Mouse (Mus musculus) thymus, postnatal 14 days (tissue): Measurements from ENCODE around the gene Wdfy4.

ENCODE experiments used
- DNase-seq: peaks from one replicate; pipeline ENCODE4 v3.0.0; 2021

Gene Wdfy4

GRCm38 (mm10) chr14:33189230-33189629 lies 3.9 kb upstream of the Wdfy4 start:
- no peak for DNase-seq

- no peak for DNase-seq
Observed at GRCm38 (mm10) chr14:33187201-33187600, 1.9 kb upstream of the Wdfy4 start.

- no peak for DNase-seq
Observed at GRCm38 (mm10) chr14:33180102-33180501, 5.2 kb downstream of the Wdfy4 start.

DNA sequence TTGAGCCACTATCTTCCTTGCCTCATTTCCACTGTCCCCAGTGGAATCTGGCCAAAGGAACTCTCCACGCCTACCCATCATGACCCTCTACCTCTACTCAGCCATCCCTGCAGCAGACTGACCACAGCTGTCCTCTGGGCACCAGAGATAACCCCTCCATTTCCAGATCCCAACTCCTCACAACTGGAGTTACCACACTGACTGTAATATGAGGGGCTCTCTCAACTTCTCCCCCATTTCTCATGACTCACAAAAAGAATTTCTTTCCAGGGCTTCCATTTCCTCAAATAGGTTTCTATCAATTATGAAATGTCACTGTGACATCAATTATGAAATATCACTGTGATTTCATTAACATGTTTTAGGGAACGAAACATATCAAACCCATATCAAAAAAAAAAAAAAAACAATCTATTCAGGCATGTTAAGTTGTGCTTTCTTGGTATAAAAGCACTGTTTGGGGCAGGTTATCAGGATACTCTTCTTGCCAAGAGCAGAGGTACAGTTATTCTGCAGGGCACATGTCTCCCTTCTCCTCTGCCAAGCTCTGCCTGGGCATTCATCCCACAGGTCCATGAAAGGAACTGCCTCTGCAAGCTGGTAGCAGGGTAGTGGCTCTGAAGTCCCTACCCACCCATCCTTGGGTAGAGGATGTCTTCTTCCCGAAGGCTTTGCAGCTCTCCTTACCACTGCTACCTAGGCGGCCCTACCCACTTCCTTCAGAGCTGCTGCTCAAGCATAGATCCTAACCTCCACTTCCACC lies 10.1 kb downstream of the Wdfy4 start:
- no peak for DNase-seq

DNA sequence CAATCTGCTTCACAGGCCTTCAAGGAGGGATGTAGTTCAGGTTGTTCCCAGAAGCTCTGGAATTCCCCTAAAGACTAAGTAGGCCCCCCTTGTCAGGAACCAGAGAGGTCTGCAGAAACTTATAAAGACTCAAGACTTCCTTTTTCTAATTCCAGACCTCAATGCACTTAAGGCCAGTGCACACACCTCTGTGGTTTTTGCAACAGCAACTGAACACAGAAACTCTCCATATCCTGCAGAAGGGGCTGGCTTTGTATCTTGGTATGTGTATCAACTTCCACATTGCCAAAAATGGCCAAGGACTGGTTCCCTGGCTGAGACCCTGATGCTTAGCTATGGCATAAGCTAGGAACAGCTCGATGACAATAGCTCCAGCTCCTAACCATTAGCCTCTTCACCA lies 13.4 kb downstream of the Wdfy4 start:
- no peak for DNase-seq

DNA sequence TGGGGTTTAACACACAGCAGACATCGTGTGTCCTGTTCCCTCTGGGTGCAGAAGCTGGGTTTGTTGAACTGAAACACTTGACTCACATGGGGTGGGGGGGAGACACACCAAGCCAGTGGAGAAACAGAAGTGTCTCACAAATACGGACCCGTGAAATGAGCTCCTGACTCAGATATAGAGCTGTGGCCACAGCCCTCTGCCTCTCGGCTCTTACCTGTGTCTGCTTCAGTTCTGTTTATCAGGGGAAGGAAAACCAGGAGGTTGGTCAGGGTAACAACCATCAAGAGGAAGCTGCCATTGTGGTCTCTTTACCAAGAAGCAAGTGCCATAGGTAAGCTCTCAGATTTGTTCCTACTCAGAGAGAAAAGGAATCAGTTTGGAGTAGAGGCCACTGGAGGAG lies 16.6 kb downstream of the Wdfy4 start:
- DNase-seq: no peak

- DNase-seq: no peak
Observed at GRCm38 (mm10) chr14:33162238-33162637, 23.1 kb downstream of the Wdfy4 start.

DNA sequence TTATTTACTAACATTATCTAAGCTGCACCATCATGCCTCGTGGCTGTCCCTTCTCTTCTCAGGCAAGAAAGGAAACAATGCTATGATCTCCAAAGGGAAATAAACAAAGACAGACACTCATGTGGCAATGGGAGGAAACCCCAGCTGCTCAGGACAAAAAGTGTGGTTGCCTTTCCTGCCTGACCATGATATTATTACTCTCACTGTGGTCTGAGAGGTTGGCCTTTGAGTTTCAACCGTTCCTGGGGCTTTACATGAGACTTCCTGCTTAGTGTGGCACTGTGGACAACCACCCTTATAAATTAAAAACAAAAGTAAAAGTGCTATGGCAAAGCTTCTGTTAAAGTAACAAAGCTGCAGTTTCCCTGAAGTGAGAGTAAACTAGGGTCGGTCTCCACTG lies 27.0 kb downstream of the Wdfy4 start:
- no peak for DNase-seq

- peak; percentile 9 for DNase-seq
Observed at GRCm38 (mm10) chr14:33152941-33153340, 32.4 kb downstream of the Wdfy4 start.

GRCm38 (mm10) chr14:33146287-33146686 lies 39.0 kb downstream of the Wdfy4 start:
- peak; percentile 11 for DNase-seq

- no peak for DNase-seq
Observed at GRCm38 (mm10) chr14:33136843-33137242, 48.5 kb downstream of the Wdfy4 start.

- no peak for DNase-seq
Observed at GRCm38 (mm10) chr14:33135170-33135569, 50.1 kb downstream of the Wdfy4 start.

DNA sequence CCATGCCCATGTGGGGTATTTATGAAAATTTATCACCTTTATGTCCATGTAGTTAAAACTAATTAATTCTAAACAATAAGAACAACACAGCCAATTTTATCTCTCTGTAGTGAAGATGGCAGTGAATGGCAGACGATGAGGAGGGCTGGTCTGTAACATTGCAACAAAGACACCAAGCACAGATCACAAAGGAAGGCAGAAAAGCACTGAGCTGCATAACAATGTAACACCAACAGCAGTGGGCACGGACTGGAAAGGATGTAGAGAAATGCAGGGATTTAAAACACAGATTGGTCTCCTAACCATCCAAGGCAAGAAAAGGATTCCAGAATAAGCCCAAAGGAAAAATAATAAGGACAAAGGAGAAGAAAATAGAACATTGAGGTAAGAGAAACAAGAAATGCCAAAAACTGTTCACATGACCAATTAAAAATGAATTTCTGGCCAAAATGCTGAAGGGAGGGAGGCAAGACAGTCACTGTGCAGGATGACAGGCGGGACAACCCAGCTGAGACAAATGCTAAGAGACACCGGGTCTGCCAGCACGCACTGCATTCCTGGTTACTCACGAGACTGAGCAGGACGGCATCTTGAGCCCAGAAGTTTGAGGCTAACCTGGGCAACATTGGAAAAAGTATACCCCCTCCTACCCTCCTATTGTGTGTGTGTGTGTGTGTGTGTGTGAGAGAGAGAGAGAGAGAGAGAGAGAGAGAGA lies 54.1 kb downstream of the Wdfy4 start:
- no peak for DNase-seq

GRCm38 (mm10) chr14:33116590-33116989 lies 68.7 kb downstream of the Wdfy4 start:
- no peak for DNase-seq

DNA sequence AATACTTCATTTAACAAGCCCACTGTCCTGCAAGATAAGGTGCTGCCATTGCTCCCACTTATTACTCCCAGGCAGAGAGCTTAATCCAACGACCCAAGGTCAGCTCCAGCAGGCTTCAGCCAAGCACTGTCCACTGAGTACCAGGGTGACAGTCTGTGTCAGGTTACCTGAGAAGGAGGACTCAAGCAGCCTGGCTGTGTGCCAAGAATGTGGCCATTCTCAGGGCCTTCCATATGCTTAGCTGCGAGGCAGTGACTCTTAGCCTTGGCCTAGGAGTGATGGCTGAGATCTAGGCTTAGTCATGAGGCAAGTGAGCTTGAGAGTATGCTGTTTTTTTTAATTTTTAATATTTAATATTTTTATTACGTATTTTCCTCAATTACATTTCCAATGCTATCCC lies 80.5 kb downstream of the Wdfy4 start:
- DNase-seq: no peak

DNA sequence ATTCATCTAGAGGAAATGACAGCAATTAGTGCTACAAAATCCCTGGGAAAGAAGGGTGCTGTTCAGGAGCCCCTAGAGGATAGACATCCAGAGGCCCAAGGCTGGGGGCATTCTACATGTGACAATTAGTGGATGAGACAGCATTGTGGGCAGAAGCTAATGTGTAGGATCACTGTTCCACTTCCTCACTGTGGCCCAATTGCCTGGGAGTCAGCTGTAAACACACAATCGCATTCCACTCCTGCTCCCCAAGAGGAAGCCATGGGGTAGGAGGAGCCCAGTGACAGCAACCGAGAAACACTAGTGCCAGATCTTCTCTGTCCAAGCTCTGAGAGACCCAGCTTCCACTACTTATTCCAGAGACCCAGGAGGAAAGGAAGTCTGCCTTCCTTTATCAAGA lies 83.7 kb downstream of the Wdfy4 start:
- no peak for DNase-seq

- no peak for DNase-seq
Observed at GRCm38 (mm10) chr14:33099926-33100325, 85.4 kb downstream of the Wdfy4 start.

GRCm38 (mm10) chr14:33099111-33099510 lies 86.2 kb downstream of the Wdfy4 start:
- DNase-seq: peak; percentile 43

DNA sequence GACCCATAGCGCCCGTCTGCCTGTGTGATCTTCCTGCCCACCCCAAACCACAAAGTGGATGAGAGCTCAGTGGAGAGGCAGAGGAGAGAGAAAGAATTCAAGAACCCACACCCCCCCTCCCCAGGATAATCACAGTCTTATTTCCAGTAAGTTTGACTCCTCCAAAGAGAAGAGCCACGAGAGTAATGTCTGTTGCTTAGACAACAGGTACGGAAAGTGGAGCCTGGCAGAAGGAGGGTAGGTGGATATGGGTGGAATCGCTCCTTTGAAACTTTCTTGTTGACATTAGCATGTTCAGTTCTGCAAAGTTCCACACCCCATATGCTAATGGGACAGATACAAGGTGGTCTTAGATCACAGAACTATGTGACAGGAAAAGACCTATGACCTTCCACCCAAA lies 88.8 kb downstream of the Wdfy4 start:
- DNase-seq: no peak

GRCm38 (mm10) chr14:33083326-33083725 lies 102.0 kb downstream of the Wdfy4 start:
- DNase-seq: no peak

- DNase-seq: no peak
Observed at GRCm38 (mm10) chr14:33082301-33082700, 103.0 kb downstream of the Wdfy4 start.

DNA sequence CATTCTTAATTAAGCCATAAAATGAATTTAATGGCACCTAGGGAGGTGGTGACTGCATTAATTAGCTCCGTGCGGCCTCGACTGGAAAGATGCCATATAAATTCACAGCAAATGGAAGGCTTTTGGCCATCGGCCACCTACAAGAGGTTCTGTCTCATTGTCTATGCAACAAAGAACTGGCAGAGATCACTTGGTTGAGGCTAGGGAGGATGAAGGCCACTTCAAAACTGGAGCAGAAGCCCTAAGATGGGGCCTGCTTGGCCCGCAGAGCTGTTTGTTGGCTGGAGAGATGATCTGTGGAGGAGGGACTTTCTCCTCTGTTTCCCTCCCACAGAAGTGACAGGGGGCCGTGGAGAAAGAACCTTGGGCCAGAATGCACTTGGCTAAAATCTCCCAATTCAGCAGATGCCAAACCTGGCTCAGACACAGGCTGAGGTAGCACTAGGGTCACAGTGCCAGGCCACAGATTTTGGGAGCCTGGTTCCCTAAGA lies 103.9 kb downstream of the Wdfy4 start:
- no peak for DNase-seq

GRCm38 (mm10) chr14:33078596-33078995 lies 106.7 kb downstream of the Wdfy4 start:
- DNase-seq: no peak

- no peak for DNase-seq
Observed at GRCm38 (mm10) chr14:33078110-33078509, 107.2 kb downstream of the Wdfy4 start.
